Mouse (Mus musculus) hindbrain, embryonic 14.5 days (tissue): ENCODE data around the gene Eml2. TPM values are rescaled to one million over a fixed set of nuclear protein-coding genes. Genes with fewer than 3 reads are reported as not detected.

ENCODE experiments used
- ATAC-seq: fragments of 200-750 bp; cut with Nextera tagmentation; 2 replicates; pipeline ENCODE4 v1.8.0; 2017; ENCODE audit warnings: moderate number of reproducible peaks, mild to moderate bottlenecking, moderate TSS enrichment, moderate library complexity; ENCODE audit not compliant: low FRiP score
- DNase-seq: peaks from one replicate; pipeline ENCODE4 v3.0.0-alpha.2; 2015; ENCODE audit warnings: low spot score
- H3K27ac ChIP-seq: fragments of 300-500 bp; sonication (generic); 2 replicates; pipeline ENCODE4 v1.5.1; 2014; ENCODE audit warnings: mild to moderate bottlenecking, moderate library complexity
- H3K27me3 ChIP-seq: fragments of 300-500 bp; sonication (generic); 2 replicates; pipeline ENCODE4 v1.6.1; 2014; ENCODE audit warnings: mild to moderate bottlenecking, low read length, mixed read lengths; ENCODE audit not compliant: control insufficient read depth, insufficient read depth
- H3K36me3 ChIP-seq: fragments of 300-500 bp; sonication (generic); replicated peaks from 2 replicates; pipeline ENCODE4 v1.6.1; 2014; ENCODE audit not compliant: control insufficient read depth, insufficient read depth
- H3K4me1 ChIP-seq: fragments of 300-500 bp; sonication (generic); replicated peaks from 2 replicates; pipeline ENCODE4 v1.6.1; 2014; ENCODE audit warnings: antibody characterized with exemption, low read length, mixed read lengths; ENCODE audit not compliant: control insufficient read depth, insufficient read depth
- H3K4me2 ChIP-seq: fragments of 300-500 bp; sonication (generic); replicated peaks from 2 replicates; pipeline ENCODE4 v1.6.1; 2014; ENCODE audit warnings: mild to moderate bottlenecking, moderate library complexity
- H3K4me3 ChIP-seq: fragments of 300-500 bp; sonication (generic); replicated peaks from 2 replicates; pipeline ENCODE4 v1.5.1; 2014; ENCODE audit warnings: mild to moderate bottlenecking, low read length
- H3K9ac ChIP-seq: fragments of 300-500 bp; sonication (generic); 2 replicates; pipeline ENCODE4 v1.6.1; 2014
- H3K9me3 ChIP-seq: fragments of 300-500 bp; sonication (generic); 2 replicates; pipeline ENCODE4 v1.6.1; 2016; ENCODE audit warnings: low read length; ENCODE audit not compliant: control insufficient read depth
- WGBS: fragments of 180-500 bp; shearing (Covaris S2); extraction: QIAGEN DNeasy Blood & Tissue Kit; methylation state at CpG from one replicate; pipeline ENCODE4 v1.1.7; 2014; 5-methylcytosine and 5-hydroxymethylcytosine counted together
- polyA plus RNA-seq: library from polyadenylated mRNA; unstranded; fragments of >200 nt; fragmentation: Nextera tagmentation; extraction: Ambion mirVana; gene quantifications from 2 replicates; pipeline ENCODE4 v1.2.1, GENCODE M21; 2014

Gene Eml2
- polyA plus RNA-seq, 1 experiment from 2014 or later = 3.6 TPM

- DNase-seq (peak; percentile 100), ATAC-seq (peak; percentile 94)
- no peaks in the 10 kb centered on the region for H3K9me3 ChIP-seq
- no peaks in the 10 kb centered on the region; the same call in 1 of the 2 replicates for H3K36me3 ChIP-seq
- peaks cover 18% of the 10 kb centered on the region for H3K4me1 ChIP-seq
- H3K27ac ChIP-seq = peak within 1 kb of the TSS; percentile 100
- peak within 1 kb of the TSS; percentile 94 for H3K4me2 ChIP-seq
- peak within 1 kb of the TSS; percentile 79 for H3K9ac ChIP-seq
- under 1% methylated on average over 91 of the region's 91 CpGs for WGBS
- H3K4me3 ChIP-seq = peak within 1 kb of the TSS; percentile 55
- no peaks in the 10 kb centered on the region for H3K27me3 ChIP-seq
These were observed 51.9 kb downstream of the Eml2 start, which contains the start of gene Opa3 for GRCm38 (mm10) chr7:19227883-19228792. Gene Opa3 (plus strand): TSS chr7:19228334.

- no peak for DNase-seq
- Histone ChIP-seq H3K27ac (peak overlapping the region; percentile 100), H3K36me3 (no peaks in the 10 kb centered on the region; the same call in 1 of the 2 replicates), H3K27me3 (no peaks in the 10 kb centered on the region), H3K9ac (peak overlapping the region; percentile 74), H3K4me2 (peak overlapping the region; percentile 94), H3K4me3 (peak overlapping the region; percentile 55), H3K9me3 (no peaks in the 10 kb centered on the region), H3K4me1 (peaks cover 18% of the 10 kb centered on the region)
- no peak for ATAC-seq
- 0% methylated on average over 14 of the region's 14 CpGs for WGBS
These were observed 52.5 kb downstream of the Eml2 start for GRCm38 (mm10) chr7:19228793-19229148.

GRCm38 (mm10) chr7:19229404-19229803 lies 53.2 kb downstream of the Eml2 start:
- 49% methylated on average over 5 of the region's 5 CpGs for whole genome bisulfite sequencing
- ATAC-seq = no peak
- no peaks in the 10 kb centered on the region for H3K27me3 ChIP-seq
- H3K4me3 ChIP-seq = peak overlapping the region; percentile 55
- peak overlapping the region; percentile 100 for H3K27ac ChIP-seq
- peak overlapping the region; percentile 74 for H3K9ac ChIP-seq
- H3K4me2 ChIP-seq = peak overlapping the region; percentile 94
- no peaks in the 10 kb centered on the region for H3K9me3 ChIP-seq
- no peak for DNase-seq
- peaks cover 18% of the 10 kb centered on the region for H3K4me1 ChIP-seq
- no peaks in the 10 kb centered on the region; the same call in 1 of the 2 replicates for H3K36me3 ChIP-seq

GRCm38 (mm10) chr7:19230041-19230580 lies 53.9 kb downstream of the Eml2 start:
- 96% methylated on average over 2 of the region's 2 CpGs for WGBS
- peak overlapping the region; percentile 39; the same call in 1 of the 2 replicates for H3K9ac ChIP-seq
- ATAC-seq = no peak

GRCm38 (mm10) chr7:19230899-19231298 lies 54.7 kb downstream of the Eml2 start:
- Histone ChIP-seq H3K36me3 (no peaks in the 10 kb centered on the region), H3K9ac (no peak overlapping the region), H3K4me3 (no peak overlapping the region), H3K27me3 (no peaks in the 10 kb centered on the region), H3K4me1 (peaks cover 18% of the 10 kb centered on the region), H3K4me2 (no peak overlapping the region), H3K27ac (no peak overlapping the region), H3K9me3 (no peaks in the 10 kb centered on the region)
- ATAC-seq = no peak
- no peak for DNase-seq
- 98% methylated on average over 5 of the region's 5 CpGs for WGBS

More at GRCm38 (mm10) chr7:19230041-19230580, 53.9 kb downstream of the Eml2 start:
- no peak for DNase-seq
- H3K36me3 ChIP-seq = no peaks in the 10 kb centered on the region; the same call in 1 of the 2 replicates
- no peaks in the 10 kb centered on the region for H3K9me3 ChIP-seq
- H3K4me1 ChIP-seq = peaks cover 18% of the 10 kb centered on the region
- no peaks in the 10 kb centered on the region for H3K27me3 ChIP-seq
- H3K4me3 ChIP-seq = 0 out of 2 replicates have a peak overlapping the region, but pooled peaks have one; percentile 55
- H3K4me2 ChIP-seq = peak overlapping the region; percentile 94; the same call in 1 of the 2 replicates
- H3K27ac ChIP-seq = no peak overlapping the region

- Histone ChIP-seq H3K4me3 (no peak overlapping the region), H3K36me3 (no peaks in the 10 kb centered on the region), H3K27ac (no peak overlapping the region), H3K4me2 (no peak overlapping the region), H3K9ac (no peak overlapping the region), H3K9me3 (no peaks in the 10 kb centered on the region), H3K27me3 (no peaks in the 10 kb centered on the region), H3K4me1 (peaks cover 15% of the 10 kb centered on the region)
- WGBS = 92% methylated on average over 3 of the region's 3 CpGs
- DNase-seq = no peak
- no peak for ATAC-seq
These were observed 55.6 kb downstream of the Eml2 start for GRCm38 (mm10) chr7:19231849-19232248.

- no peaks in the 10 kb centered on the region for H3K9me3 ChIP-seq
- DNase-seq (no peak), ATAC-seq (no peak)
- H3K4me2 ChIP-seq = no peak overlapping the region
- peaks cover 5% of the 10 kb centered on the region for H3K4me1 ChIP-seq
- no peaks in the 10 kb centered on the region for H3K36me3 ChIP-seq
- WGBS = 78% methylated on average over 5 of the region's 5 CpGs
- H3K27me3 ChIP-seq = no peaks in the 10 kb centered on the region
- no peak overlapping the region for H3K4me3 ChIP-seq
- no peak overlapping the region for H3K27ac ChIP-seq
- H3K9ac ChIP-seq = no peak overlapping the region
These were observed 58.4 kb downstream of the Eml2 start for GRCm38 (mm10) chr7:19234652-19235051.

GRCm38 (mm10) chr7:19235092-19235671 lies 59.0 kb downstream of the Eml2 start:
- DNase-seq (no peak), ATAC-seq (no peak)
- no peaks in the 10 kb centered on the region for H3K27me3 ChIP-seq
- no peaks in the 10 kb centered on the region for H3K36me3 ChIP-seq
- no peak overlapping the region for H3K27ac ChIP-seq
- no peak overlapping the region for H3K4me3 ChIP-seq
- H3K9me3 ChIP-seq = no peaks in the 10 kb centered on the region
- H3K4me2 ChIP-seq = no peak overlapping the region
- 91% methylated on average over 2 of the region's 2 CpGs for WGBS
- H3K4me1 ChIP-seq = 0 out of 2 replicates have a peak, but pooled peaks cover under 1% of the 10 kb centered on the region
- no peak overlapping the region for H3K9ac ChIP-seq

GRCm38 (mm10) chr7:19236411-19236810 lies 60.2 kb downstream of the Eml2 start:
- no peaks in the 10 kb centered on the region for H3K27me3 ChIP-seq
- no peak for ATAC-seq
- H3K36me3 ChIP-seq = no peaks in the 10 kb centered on the region
- H3K9ac ChIP-seq = no peak overlapping the region
- H3K27ac ChIP-seq = no peak overlapping the region
- H3K4me3 ChIP-seq = no peak overlapping the region
- H3K9me3 ChIP-seq = no peaks in the 10 kb centered on the region
- no peak overlapping the region for H3K4me2 ChIP-seq
- no peak for DNase-seq
- 81% methylated on average over 2 of the region's 2 CpGs for WGBS
- no peaks in the 10 kb centered on the region for H3K4me1 ChIP-seq
